Mouse (Mus musculus): ENCODE measurements around the gene Akap7.

GRCm38 (mm10) chr10:25297666-25298263, 9.9 kb downstream of the Akap7 start:
- TF ChIP-seq MAX (IDR thresholded peaks at IDR 0.05; ENCODE audit: low read depth): no peak
- TF ChIP-seq POLR2A (IDR thresholded peaks at IDR 0.05; ENCODE audit: insufficient read length, low read depth): no peak
- no peak for TF ChIP-seq REST (IDR thresholded peaks at IDR 0.05; ENCODE audit: insufficient read depth, insufficient read length)
- no peak for TF ChIP-seq TCF3 (IDR thresholded peaks at IDR 0.05; ENCODE audit: insufficient read length, low read depth)
- TF ChIP-seq CEBPB (IDR thresholded peaks at IDR 0.05; ENCODE audit: insufficient read depth, poor library complexity, severe bottlenecking): no peak
- TF ChIP-seq MYOG (IDR thresholded peaks at IDR 0.05; ENCODE audit: control insufficient read depth in 1 of 3, insufficient read depth in 1 of 3, insufficient read length in 2 of 3, low read depth in 2 of 3): no peak
